Mouse (Mus musculus) cerebellum, adult 11-12 months (tissue): ENCODE data around the gene Tcl1b1.
"Not testable (repeated sequence)": the region's sequence is repeated elsewhere in the genome, so short reads cannot be mapped to it uniquely, and the experiment has no call there.

Source experiments
- DNase-seq: peaks from one replicate; pipeline ENCODE4 v3.0.0; 2022

The Tcl1b1 gene

GRCm38 (mm10) chr12:105159390-105159789 lies at the start of gene Tcl1b1:
Gene Tcl1b1 (plus strand): TSS chr12:105159690.
- DNase-seq, result no peak

GRCm38 (mm10) chr12:105109812-105110211 lies 49.7 kb upstream of the Tcl1b1 start:
- DNase-seq, result no peak

GRCm38 (mm10) chr12:105112321-105112988 lies 47.0 kb upstream of the Tcl1b1 start:
- no peak for DNase-seq

DNA sequence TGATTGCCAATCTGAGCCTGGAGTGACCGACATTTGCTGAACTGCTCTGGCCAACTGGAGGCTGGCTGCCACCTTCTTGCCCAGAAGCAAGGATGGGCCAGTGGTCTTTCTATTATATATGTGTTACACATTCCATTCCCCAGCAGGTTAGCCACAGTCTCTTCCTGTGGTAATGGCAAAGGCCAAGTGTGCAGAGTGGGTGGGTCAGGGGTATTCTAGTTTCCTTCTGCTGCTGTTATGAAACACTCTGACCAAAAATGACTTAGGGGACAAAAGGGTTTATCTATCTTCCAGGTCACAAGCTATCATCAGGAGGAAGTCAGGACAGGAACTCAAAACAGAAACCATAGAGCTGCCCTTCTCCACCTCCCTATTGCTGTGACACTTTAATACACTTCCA lies 42.8 kb upstream of the Tcl1b1 start:
- DNase-seq, result no peak

GRCm38 (mm10) chr12:105125362-105125761 lies 34.1 kb upstream of the Tcl1b1 start:
- DNase-seq, result no peak

- no peak for DNase-seq
Observed at GRCm38 (mm10) chr12:105126516-105126915, 33.0 kb upstream of the Tcl1b1 start.

DNA sequence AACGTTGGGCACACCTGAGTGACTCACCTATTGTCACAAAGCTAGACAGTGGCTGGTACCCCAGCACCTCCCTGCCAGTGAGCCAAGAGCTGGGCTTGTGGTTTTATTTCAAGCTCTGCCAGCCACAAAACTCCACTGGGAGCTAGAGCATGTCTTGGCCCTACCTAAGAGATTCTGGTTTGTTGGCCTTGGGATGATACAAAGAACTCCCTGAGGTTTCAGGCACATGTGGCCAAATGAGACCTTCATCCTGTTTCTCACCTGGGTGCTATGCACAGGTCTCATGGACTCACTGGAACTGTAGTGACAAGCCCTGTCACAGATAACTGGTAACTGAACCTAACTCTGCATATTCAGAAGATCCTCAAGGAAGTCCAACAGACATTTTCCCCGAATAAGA lies 31.9 kb upstream of the Tcl1b1 start:
- no peak for DNase-seq

DNA sequence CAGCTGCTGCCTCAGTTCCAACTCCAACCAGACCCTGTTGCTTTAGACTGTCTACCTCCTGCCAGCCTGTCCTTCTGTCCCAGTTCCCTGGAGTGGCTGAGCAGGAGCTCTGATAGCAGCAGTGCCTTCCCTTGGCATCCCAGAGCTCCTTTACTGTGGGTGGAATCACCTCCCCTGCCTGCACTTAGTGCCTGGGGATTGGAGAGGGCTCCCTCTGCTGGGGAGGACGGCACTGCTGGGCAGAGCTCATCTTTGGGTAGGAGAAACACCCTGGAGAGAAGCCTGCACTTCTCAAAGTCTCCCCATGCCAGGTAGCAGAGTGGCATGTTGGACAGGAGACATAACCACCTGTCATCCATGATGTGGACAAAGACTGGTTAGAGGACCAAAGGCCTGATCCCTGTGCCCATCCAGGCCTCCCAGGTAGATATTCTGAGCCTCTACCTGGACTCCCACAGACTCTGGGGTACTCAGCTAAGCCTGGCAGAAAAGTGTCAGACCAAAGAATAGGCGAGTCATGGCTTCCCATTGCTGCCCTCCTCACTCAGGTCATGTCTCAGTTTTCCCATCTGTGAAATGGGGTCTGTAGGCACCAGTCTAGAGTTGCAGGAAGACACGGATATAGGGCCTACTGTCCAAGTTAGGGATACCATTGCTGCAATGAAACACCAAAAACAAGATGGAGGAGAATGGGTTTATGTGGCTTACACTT lies 29.8 kb upstream of the Tcl1b1 start:
- DNase-seq, result not testable (repeated sequence)

DNA sequence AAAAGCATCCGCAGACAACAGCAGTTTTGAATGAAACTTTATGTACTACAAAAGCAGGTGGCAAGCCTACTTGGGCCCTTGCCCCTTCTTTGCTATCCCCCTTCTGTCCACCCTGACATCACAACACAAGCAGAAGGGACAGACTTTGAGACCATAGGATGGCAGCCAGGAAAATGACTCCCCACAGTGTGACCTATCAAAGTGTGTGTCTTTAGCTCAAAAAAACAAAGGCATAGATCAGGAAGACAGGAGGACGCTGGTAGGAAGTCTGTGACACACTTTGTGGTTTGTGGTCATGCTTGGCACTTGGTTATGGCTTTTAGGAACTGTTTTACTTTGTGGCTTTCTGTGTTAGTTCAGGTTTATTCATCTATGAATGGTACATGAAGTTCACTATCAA lies 25.3 kb upstream of the Tcl1b1 start:
- not testable (repeated sequence) for DNase-seq

DNA sequence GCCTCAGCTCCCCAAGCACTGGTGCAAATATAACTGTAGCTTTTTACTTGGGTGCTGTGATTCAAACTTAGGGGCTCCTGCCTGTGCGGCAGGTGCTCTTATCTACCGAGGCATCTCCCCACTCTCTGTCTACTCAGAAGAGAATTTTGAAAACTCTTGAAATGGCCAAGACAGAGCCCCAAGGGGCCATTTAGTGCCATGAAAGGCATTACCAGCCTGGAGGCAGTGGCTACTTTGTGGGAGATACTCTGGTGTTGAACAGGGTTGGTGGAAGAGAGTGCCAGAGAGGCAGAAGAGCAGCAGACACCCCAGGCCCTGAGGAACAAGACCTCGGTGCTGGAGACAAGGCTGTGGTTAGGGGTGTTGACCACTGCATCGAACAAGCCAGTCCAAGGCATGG lies 24.7 kb upstream of the Tcl1b1 start:
- DNase-seq, result not testable (repeated sequence)

DNA sequence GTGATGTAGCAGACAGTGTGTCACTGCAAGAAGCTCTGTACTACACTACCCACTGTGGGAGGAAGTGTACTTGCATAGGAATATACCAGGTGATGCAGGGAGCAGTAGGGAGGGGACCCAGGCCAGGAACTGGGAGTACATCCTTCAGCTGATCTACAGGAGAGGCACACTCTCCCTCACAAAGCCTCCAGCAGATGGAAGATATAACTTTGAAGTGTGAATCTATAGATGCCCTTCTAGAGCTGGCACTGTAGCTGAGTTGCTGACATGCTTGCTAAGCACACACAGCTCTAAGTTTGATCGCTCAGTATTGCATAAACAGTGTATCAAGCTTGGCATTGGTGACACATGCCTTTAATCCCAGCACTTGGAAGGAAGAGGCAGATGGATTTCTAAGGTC lies 21.8 kb upstream of the Tcl1b1 start:
- DNase-seq, result not testable (repeated sequence)

DNA sequence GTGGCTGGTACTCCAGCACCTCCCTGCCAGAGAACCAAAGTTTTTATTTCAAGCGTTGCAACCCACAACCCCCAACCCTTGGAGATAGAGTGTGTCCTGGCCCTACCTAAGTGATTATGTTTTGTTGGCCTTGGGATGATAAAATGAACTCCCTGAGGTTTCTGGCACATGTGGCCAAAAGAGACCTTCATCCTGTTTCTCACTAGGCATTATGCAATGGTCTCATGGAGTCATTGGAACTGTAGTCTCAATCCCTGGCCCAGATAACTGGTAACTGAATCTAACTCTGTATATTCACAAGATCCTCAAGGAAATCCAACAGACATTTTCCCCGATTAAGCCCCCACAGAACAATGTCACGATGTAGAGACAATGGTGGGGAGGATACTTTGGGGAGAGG lies 16.4 kb upstream of the Tcl1b1 start:
- DNase-seq, result no peak

- not testable (repeated sequence) for DNase-seq
Observed at GRCm38 (mm10) chr12:105144928-105145327, 14.6 kb upstream of the Tcl1b1 start.

DNA sequence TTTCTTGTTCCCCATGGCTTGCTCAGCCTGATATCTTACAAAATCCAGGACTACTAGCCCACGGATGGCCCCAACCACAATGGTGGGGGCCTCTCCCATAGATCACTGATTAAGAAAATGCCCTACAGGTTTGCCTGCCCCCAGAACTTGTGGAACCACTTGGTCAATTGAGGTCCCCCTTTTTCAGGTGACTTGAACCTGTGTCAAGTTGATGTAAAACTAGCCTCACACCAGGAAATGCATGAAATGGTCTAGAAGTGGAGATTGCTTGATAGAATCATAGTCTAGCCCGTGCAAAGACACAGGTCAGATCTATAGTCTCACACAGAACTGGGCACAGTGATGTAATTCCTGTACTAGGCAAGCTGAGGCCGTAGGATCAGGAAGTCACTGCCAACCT lies 13.8 kb upstream of the Tcl1b1 start, which contains the start of gene Tcl1b2:
Tcl1b2 (plus strand) TSS at position 301 of the 400 bp plus-strand sequence.
- DNase-seq, result no peak

GRCm38 (mm10) chr12:105155286-105155685 lies 4.2 kb upstream of the Tcl1b1 start:
- not testable (repeated sequence) for DNase-seq

GRCm38 (mm10) chr12:105158842-105159241 lies 648 bp upstream of the Tcl1b1 start:
- no peak for DNase-seq

DNA sequence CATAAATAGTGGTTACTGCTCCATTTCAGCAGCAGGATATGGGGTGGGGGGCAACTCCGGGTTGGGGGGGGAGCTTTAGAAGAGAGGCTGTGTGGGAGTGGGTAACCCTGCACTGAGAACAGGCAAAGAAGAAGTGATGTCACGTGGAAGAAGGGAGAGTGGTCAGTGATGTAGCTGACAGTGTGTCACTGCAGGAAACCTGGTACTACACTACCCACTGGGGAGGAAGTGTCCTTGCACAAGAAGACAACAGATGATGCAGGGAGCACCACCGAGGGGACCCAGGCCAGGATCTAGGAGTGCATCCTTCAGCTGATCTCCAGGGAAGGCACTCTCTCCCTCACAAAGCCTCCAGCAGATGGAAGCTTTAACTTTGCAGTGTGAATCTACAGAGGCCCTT lies 7.2 kb downstream of the Tcl1b1 start:
- no peak for DNase-seq

- DNase-seq, result no peak
Observed at GRCm38 (mm10) chr12:105173366-105173765, 13.9 kb downstream of the Tcl1b1 start.

GRCm38 (mm10) chr12:105174318-105174717 lies 14.8 kb downstream of the Tcl1b1 start:
- peak; percentile 4 for DNase-seq

DNA sequence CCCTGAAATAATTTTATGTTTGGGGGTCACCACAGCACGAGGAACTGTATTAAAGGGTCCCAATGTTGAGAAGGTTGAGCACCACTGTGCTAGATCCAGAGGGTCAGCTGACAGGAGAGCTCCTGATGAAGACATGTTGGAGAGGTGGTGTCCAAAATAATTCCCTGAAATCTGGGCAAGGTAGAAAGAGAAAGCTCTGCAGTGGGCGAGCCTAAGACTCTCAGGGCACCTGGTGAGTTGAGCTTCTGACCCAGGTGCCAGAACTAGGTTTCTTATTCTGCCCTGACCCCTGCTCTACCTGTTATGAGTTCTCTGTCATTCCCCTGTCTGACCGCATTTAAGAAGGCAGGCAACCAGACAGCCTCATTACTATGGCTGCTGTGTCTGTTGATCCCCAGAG lies 16.6 kb downstream of the Tcl1b1 start, which contains the start of gene Tcl1b5:
Tcl1b5 (plus strand) TSS at position 301 of the 400 bp plus-strand sequence.
- not testable (repeated sequence) for DNase-seq

GRCm38 (mm10) chr12:105181040-105181644 lies 21.7 kb downstream of the Tcl1b1 start:
- not testable (repeated sequence) for DNase-seq

DNA sequence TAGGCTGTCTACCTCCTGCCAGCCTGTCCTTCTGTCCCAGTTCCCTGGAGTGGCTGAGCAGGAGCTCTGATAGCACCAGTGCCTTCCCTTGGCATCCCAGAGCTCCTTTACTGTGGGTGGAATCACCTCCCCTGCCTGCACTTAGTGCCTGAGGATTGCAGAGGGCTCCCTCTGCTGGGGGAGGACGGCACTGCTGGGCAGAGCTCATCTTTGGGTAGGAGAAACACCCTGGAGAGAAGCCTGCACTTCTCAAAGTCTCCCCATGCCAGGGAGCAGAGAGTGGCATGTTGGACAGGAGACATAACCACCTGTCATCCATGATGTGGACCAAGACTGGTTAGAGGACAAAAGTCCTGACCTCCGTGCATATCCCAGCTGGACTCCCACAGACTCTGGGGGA lies 29.5 kb downstream of the Tcl1b1 start:
- not testable (repeated sequence) for DNase-seq

DNA sequence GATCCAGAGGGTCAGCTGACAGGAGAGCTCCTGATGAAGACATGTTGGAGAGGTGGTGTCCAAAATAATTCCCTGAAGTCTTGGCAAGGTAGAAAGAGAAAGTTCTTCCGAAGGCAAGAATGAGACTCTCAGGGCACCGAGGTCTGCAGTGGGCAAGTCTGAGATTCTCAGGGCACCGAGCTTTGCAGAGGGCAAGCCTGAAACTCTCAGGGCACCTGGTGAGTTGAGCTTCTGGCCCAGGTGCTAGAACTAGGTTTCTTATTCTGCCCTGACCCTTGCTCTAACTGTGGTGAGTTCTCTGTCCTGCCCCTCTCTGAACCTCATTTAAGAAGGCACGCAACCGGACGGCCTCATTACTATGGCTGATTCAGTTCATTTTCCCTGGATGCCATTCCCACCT lies 31.3 kb downstream of the Tcl1b1 start, which contains the start of gene Tcl1b3:
Tcl1b3 (plus strand) TSS at position 301 of the 400 bp plus-strand sequence.
- DNase-seq, result not testable (repeated sequence)
